Mouse (Mus musculus): ENCODE results near the gene Ephb6. TPM values are rescaled to one million over a fixed set of nuclear protein-coding genes. Genes with fewer than 3 reads are reported as not detected.
"Not testable (repeated sequence)": the region's sequence is repeated elsewhere in the genome, so short reads cannot be mapped to it uniquely, and the experiment has no call there.

The Ephb6 gene
- 100 to 1,000 TPM; 106 to 156 TPM for total RNA-seq (2021)

GRCm38 (mm10) chr6:41605061-41605793 is at the start of gene Ephb6:
Gene Ephb6 (plus strand): TSS chr6:41605482.
- DNase-seq (ENCODE audit: low spot score in 2 of 2), result peak; percentile 72 to 83
- intact Hi-C loops (cut with DNase I), result loop anchor here (5.0 kb wide), 2 partner anchors 152 to 672 kb away; no protein-coding TSS in a partner anchor

DNA sequence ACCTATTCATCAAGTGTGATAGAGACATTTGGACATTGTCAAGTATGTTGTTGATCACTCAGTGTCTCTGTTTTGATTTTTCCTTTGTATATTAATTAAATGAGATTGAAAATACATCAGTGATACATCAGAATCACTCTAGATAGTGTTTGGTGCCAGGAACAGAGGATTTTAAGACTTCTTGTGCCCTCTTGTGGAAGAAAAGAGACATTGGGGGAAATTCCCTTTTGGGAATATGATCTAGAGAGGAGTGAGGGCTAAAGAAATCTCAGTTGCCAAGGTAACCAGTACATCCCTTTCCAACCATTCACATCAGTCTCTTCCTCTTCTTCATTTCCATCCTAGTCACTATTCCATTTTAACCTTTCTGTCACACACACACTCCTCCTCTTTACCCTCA is 48.9 kb upstream of the Ephb6 start:
- DNase-seq (ENCODE audit: low spot score in 2 of 2), result no peak
- intact Hi-C loops (cut with DNase I), result loop anchor here (5.0 kb wide), 2 partner anchors 294 to 419 kb away; no protein-coding TSS in a partner anchor

- intact Hi-C loops (cut with DNase I), result loop anchor here (5.0 kb wide), 2 partner anchors 295 to 420 kb away; no protein-coding TSS in a partner anchor
These were observed 47.8 kb upstream of the Ephb6 start for GRCm38 (mm10) chr6:41557468-41557867.

DNA sequence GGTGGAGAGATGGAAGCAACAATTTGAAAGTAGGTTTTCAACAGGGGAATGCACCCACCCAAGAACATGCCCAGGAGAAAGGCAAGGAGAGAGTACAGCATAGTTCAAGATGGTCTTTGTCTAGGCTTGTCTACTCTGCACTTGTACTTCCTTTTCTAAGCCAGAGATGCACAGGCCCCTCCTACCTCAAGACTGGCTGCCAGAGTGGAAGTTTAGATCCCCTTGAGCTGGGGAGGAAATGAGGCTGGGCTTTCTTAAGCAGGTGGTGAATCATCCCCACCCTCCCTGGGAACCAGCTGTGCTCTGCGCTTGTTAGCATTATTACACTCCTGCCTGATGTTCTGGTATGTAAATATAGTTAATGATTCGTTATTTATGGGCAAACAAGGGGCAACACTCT is 47.0 kb upstream of the Ephb6 start:
- intact Hi-C loops (cut with DNase I), result loop anchor here (5.0 kb wide), 2 partner anchors 296 to 421 kb away; no protein-coding TSS in a partner anchor
- DNase-seq (ENCODE audit: low spot score in 2 of 2), result no peak

More at GRCm38 (mm10) chr6:41557468-41557867, 47.8 kb upstream of the Ephb6 start:
- DNase-seq (ENCODE audit: low spot score in 2 of 2), result no peak

DNA sequence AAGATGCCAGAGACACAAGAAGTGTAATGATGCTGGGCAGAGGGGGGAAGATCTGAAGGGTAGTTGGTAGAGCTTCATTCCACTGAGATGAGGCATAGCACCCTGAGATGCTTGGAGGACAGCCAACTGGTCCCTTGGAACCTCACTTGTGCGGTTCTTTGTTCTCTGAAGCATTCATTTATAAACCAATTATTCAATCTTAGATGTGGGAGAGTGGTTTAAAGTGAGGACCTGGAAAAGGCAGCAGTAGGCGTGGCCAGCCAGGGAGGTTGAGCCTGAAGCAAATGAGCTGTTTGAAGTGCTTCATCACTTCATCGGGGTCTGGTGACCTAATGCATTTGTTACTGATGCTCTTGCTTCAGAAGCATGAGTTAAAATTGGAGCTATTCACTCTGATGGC is 46.0 kb upstream of the Ephb6 start:
- DNase-seq (ENCODE audit: low spot score in 2 of 2), result no peak
- intact Hi-C loops (cut with DNase I), result loop anchor here (5.0 kb wide), 2 partner anchors 297 to 422 kb away; no protein-coding TSS in a partner anchor

DNA sequence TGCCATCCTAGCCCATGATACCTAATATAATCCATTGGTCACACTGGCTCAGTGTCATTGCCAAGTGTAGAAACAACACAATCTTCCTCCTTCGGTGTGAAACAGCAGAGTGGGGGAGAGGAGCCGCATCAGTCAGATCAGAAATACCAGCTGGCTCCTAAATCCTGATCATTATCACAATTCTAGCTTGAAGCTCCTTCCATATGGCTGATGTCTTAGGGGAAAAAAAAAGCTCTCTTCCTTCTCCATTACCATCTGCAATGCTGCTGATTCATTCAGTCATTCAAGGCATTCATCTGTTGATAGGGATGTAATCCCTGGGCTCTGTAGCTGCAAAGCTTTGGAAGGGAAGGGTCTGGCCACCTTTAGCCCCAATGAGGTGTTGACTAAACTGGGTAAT is 45.0 kb upstream of the Ephb6 start:
- peak; percentile 16 to 28 for DNase-seq (ENCODE audit: low spot score in 2 of 2)
- intact Hi-C loops (cut with DNase I), result no loop called here

GRCm38 (mm10) chr6:41562598-41562997 is 42.7 kb upstream of the Ephb6 start:
- intact Hi-C loops (cut with DNase I), result no loop called here
- DNase-seq (ENCODE audit: low spot score in 2 of 2), result no peak

- intact Hi-C loops (cut with DNase I); DNase-seq (ENCODE audit: low spot score in 2 of 2): not testable (repeated sequence)
These were observed 42.0 kb upstream of the Ephb6 start for GRCm38 (mm10) chr6:41563104-41563951.

- DNase-seq (ENCODE audit: low spot score in 2 of 2), result no peak
- intact Hi-C loops (cut with DNase I), result no loop called here
These were observed 40.0 kb upstream of the Ephb6 start for GRCm38 (mm10) chr6:41565261-41565660.

DNA sequence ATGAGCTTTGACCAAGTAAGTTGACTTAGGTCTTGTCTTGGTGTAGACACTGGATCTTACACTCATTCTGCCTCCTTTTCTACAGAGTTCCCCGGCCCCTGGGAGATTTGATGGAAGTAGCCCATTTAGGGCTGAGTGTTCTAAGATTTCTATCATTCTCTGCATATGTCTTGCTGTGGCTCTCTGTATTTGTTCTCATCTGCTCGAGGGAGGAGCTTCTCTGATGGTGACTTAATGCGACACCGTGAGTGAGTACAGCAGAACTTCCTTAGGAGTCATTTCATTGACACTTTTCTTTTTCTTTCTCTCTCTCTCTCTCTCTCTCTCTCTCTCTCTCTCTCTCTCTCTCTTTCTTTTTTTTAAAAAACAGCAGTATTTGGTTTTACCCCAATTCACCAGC is 38.3 kb upstream of the Ephb6 start:
- intact Hi-C loops (cut with DNase I), result no loop called here
- no peak for DNase-seq (ENCODE audit: low spot score in 2 of 2)

DNA sequence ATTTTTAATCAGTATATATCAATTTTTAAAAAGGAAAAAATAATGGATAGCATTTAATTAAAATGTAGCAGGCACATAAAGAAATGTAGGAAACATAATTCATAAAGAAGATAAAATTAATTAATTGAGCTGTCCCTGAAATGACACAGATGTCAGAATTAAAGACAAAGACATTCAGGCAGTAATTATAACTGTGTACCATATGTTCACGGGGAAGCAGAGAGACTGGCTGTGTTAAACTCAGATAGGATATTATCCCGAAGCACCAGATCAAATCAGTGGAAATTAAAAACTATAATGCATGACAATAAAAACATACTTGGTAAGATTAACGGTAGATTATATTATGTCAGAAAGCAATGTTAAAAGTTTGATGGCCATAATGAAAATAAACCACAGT is 36.2 kb upstream of the Ephb6 start:
- intact Hi-C loops (cut with DNase I), result no loop called here
- DNase-seq (ENCODE audit: low spot score in 2 of 2), result no peak

- intact Hi-C loops (cut with DNase I), result no loop called here
- DNase-seq (ENCODE audit: low spot score in 2 of 2), result no peak
These were observed 28.7 kb upstream of the Ephb6 start for GRCm38 (mm10) chr6:41576526-41577097.

DNA sequence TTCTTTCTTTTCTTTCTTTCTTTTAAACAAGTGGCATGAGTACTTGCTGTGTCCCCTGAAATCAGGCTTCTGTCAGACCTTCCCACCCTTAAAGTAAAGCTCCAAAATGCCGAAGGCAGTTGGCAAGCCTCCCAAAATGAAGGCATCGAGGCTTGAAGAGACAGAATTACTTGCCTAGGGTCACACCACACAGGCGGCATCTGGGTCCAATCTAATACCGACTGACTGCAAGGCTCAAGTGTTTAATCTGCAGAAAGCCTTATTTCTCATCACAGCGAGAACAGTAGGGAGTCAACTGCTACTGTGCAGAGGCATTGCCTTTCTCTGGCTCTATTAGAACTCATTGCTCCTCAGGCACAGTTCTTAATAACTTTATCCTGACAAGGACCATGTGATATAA is 28.0 kb upstream of the Ephb6 start:
- DNase-seq (ENCODE audit: low spot score in 2 of 2), result no peak
- intact Hi-C loops (cut with DNase I), result no loop called here

- no peak for DNase-seq (ENCODE audit: low spot score in 2 of 2)
- intact Hi-C loops (cut with DNase I), result no loop called here
These were observed 24.0 kb upstream of the Ephb6 start for GRCm38 (mm10) chr6:41581295-41581694.

DNA sequence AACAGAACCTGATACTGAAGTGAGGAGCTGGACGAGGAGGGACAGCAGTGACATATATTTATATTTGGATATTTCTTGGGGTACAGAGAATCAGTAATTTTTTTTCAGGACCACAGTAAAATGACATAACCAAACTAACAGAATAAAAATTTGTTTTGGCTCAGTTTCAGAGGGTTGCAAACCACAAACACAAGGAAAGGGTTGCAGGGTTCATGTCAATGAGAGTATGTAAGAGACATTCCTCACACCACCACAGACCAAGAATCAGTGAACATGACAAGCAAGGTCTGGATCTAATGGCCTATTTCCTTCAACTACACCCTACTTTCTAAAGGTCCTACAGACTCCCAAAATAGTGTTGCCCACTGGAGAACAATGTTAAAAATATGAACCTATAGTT is 23.1 kb upstream of the Ephb6 start:
- intact Hi-C loops (cut with DNase I), result no loop called here
- DNase-seq (ENCODE audit: low spot score in 2 of 2), result no peak

- intact Hi-C loops (cut with DNase I), result loop anchor here (5.0 kb wide), 3 partner anchors 153 to 673 kb away; no protein-coding TSS in a partner anchor
These were observed 756 bp upstream of the Ephb6 start for GRCm38 (mm10) chr6:41604401-41605050.

DNA sequence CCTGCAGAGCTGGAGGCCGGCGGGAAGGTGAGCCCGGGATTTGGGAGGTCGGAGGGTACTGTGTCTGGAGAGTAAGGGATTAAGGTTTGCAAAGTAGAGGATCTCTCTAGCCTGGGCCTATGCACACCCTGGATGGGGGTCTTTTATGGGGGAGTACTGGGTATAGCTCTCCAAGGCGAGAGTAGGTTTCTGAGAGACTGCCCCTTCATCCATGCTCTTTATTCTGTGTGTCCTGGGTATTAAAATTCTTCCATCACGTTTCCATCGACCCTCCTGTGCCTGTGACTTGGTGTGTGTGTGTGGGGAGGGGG is 467 bp downstream of the Ephb6 start:
- intact Hi-C loops (cut with DNase I), result loop anchor here (5.0 kb wide), 2 partner anchors 152 to 672 kb away; no protein-coding TSS in a partner anchor
- DNase-seq (ENCODE audit: low spot score in 2 of 2), result no peak

More at GRCm38 (mm10) chr6:41604401-41605050, 756 bp upstream of the Ephb6 start:
- peak; percentile 67 to 70 for DNase-seq (ENCODE audit: low spot score in 2 of 2)

GRCm38 (mm10) chr6:41606214-41606613 is 932 bp downstream of the Ephb6 start:
- intact Hi-C loops (cut with DNase I), result loop anchor here (5.0 kb wide), 2 partner anchors 151 to 671 kb away; no protein-coding TSS in a partner anchor
- peak; percentile 58 to 75 for DNase-seq (ENCODE audit: low spot score in 2 of 2)

- DNase-seq (ENCODE audit: low spot score in 2 of 2), result no peak
- intact Hi-C loops (cut with DNase I), result loop anchor here (5.0 kb wide), 2 partner anchors 150 to 670 kb away; no protein-coding TSS in a partner anchor
These were observed 2.4 kb downstream of the Ephb6 start for GRCm38 (mm10) chr6:41607637-41608036.
